Mouse (Mus musculus): ENCODE results near the gene 2310030G06Rik.

DNA sequence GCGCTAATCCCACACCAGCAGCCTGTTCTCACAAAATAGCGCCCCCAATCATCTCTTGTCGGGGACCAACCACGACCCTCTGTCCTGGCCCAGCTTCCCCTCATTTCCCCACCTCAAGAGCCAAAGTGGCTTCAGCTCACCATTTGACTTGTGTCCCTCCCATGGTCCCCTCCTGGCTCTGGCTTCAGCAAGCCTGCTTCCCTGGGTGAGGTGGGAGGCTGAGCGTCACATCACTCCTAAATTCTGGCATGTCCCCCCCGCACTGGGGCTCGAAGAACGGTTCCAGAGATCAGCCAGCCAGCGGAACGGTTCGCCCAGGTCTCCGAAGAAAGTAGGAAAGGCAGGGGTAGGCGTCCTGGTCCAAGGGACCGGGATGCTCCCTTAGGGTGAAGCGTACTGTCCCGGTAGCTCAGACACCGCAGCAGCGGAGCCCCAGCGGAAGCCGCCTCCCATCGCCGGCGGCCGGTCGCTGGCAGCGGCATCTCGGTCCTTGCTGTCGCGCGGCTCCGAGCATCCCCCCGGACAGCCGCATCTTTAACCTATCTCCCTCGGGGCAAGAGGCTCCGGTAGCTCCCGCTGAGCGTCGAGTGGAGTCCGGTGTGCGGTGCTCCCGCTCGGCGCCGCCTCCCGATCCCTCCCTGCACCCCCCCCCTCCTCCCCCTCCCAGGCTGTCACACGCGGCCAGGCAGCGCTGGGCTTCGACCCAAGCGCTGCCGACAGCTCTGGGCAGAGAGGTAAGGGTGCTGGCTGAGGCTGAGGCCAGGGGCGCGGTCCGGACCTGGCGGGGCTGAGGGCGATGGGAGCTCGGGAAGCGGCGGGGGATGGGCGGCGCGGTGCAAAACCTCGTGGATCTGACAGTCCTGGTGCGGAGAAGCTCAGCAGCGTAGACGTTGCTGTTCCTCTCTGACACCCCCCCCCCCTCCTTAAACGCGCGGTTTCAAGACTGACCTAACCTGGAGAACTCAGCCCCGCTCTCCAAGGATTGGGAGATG is 47.6 kb downstream of the 2310030G06Rik start:
- TF ChIP-seq CTCF (IDR thresholded peaks at IDR 0.05; ENCODE audit: extremely low read depth, insufficient read length, insufficient replicate concordance, low read depth, low read length) = no peak
- TF ChIP-seq POLR2A (IDR thresholded peaks at IDR 0.05; ENCODE audit: low read depth, low read length) = no peak

Measured in small intestine, adult 2 months (tissue).